Mouse (Mus musculus): Measurements from ENCODE around the gene Tgoln1. TPM values are rescaled to one million over a fixed set of nuclear protein-coding genes. Genes with fewer than 3 reads are reported as not detected.

Gene Tgoln1
- total RNA-seq, 2 experiments from 2014 or later, result 26.5 to 27.9 TPM

GRCm38 (mm10) chr6:72630961-72631360 is 14.2 kb upstream of the Tgoln1 start:
- DNase-seq (ENCODE audit: low spot score in 2 of 2), result no peak

GRCm38 (mm10) chr6:72630370-72630769 is 13.6 kb upstream of the Tgoln1 start:
- no peak for DNase-seq (ENCODE audit: low spot score in 2 of 2)

DNA sequence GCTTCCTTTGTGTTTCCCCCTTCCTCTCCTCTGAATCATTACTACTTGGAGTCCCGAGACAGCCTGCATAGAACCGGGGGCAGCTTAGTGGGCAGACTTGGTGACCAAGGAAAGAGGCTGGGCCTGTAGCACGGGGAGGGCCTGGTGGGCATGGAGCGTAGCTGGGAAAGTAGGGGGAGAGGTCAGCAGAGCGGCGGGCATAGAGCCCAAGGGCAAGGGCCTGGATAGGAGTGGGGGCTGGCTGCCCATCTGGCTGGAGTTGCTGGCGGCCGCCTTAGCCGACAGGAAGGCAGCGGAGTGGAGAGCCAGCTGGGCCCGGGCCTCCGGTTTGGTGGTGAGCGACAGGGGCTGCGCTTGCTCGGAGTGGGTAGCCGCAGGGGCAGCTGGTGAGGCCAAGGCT is 10.5 kb upstream of the Tgoln1 start:
- DNase-seq (ENCODE audit: low spot score in 2 of 2), result no peak

DNA sequence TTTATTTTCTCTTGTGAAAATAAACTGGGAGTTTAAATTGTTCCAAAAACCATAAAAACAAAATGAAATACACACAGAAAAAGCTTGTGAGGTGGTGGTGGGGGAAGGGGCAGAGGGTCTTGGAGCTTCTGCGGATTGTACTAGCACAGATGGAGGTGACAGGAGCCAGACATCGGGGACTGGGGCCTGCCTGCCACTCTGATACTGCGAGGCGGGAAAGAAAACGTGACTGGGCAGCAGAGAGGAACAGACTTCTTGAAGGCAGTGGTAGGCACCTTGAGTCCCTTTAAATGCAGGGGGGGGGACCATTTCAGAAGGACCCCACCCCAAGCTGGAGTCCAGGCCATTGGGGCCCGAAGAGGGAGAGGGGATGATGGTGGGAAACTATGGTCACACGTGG is 9.6 kb upstream of the Tgoln1 start:
- DNase-seq (ENCODE audit: low spot score in 2 of 2), result no peak

- DNase-seq (ENCODE audit: low spot score in 2 of 2), result no peak
Measured at GRCm38 (mm10) chr6:72623661-72624402, 7.0 kb upstream of the Tgoln1 start.

DNA sequence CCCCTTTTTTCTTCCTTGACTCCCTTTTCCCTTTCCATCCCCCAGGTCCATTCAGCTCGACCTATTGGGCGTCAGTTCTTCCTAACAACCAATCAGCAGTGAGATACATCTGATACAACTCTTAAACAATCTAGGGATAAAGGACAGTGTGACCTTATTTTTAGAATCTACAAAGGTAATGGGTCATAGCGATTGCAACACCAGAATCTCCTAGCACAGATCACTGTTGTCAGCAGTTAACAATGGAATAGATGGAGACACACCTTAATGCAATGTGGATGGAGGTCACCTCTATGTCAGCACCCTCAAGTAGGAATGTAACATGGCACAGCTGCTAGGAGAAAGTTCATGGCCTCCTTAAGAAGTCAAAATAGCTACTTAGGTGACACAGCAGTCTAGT is 6.1 kb upstream of the Tgoln1 start:
- no peak for DNase-seq (ENCODE audit: low spot score in 2 of 2)

DNA sequence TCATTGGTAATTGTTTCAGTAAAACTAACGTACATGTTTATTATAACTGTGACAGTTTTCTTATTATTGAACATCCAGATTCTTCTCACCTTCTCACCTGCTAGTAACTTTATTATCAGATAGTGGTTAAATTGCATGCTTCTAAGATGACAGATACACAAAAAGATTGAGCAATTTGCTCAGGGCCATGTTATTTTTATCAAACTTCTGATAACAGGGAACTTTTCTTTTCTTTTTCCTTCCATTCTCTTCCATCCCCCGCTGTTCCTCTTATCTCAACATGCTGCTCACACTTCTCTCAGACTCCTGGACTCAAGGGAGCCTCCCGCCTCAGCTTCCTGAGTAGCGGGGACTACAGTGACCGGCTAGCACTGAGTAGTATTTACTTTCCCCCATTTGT is 4.1 kb upstream of the Tgoln1 start:
- no peak for DNase-seq (ENCODE audit: low spot score in 2 of 2)

DNA sequence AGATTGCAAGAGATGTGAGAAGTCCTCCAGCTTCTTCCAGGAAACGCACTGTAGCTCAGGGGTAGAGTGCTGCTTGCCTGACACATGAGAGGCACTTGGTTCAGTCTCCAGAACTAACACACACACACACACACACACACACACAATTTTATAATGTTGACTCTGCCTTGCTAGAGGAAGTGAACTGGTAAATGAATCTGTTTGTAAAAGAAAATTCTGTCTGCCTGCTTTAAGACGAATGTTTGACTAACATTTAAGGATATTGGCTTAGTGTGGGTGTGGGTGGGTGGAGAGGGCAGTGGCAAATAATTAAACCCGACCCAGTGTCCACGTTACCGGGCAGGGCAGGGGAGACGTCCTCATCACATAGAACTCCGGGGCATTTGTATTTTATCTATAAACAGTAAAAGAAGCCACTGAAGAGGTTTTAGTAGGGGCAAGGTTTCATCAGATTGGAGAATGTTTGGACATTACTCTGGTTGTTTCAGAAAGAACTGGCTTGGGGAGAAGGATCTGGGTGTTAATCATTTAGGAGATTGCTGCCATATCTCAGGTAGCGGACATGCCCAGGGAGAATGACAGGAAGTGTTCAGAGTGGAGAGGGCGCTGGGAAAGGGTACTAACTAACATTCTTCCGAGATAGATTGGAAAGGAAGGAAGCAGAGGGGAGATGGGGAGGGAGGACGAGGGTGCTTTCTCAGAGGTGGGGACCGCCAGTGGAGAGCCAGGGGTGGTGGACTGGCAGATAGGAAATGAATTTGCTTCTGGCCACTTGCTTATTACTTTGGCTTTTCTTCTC is 3.1 kb upstream of the Tgoln1 start:
- DNase-seq (ENCODE audit: low spot score in 2 of 2), result no peak

- DNase-seq (ENCODE audit: low spot score in 2 of 2), result no peak
Measured at GRCm38 (mm10) chr6:72615561-72616375, 1.0 kb downstream of the Tgoln1 start.

- DNase-seq (ENCODE audit: low spot score in 2 of 2), result no peak
Measured at GRCm38 (mm10) chr6:72615151-72615550, 1.6 kb downstream of the Tgoln1 start.

- DNase-seq (ENCODE audit: low spot score in 2 of 2), result no peak
Measured at GRCm38 (mm10) chr6:72610261-72610660, 6.5 kb downstream of the Tgoln1 start.

DNA sequence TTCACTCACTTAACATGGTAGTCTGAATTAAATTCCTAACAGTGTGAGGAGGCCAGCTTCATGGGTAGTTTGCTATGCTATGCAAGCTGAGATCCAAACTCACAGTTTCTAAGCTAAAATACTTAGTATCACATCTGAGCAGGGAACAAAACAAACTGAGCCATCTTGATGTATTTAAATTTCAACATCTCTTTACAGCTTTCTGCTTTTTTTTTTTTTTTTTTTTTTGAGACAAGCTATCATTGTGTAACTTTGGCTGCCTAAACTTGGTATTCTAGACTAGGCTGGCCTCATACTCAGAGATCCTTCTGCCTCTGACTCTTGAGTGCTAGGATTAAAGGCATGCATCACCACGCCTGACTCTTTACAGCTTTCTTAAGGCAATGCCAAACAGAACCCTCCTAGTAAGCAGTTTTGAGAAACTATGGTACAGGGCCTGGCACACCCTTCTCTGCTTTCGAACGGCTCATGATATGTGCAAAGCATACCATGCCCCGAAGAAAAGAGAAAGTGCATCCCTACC is 8.1 kb downstream of the Tgoln1 start:
- DNase-seq (ENCODE audit: low spot score in 2 of 2), result no peak

GRCm38 (mm10) chr6:72607676-72608075 is 9.1 kb downstream of the Tgoln1 start:
- DNase-seq (ENCODE audit: low spot score in 2 of 2), result no peak

- DNase-seq (ENCODE audit: low spot score in 2 of 2), result no peak
Measured at GRCm38 (mm10) chr6:72607060-72607459, 9.7 kb downstream of the Tgoln1 start.

GRCm38 (mm10) chr6:72604066-72604465 is 12.7 kb downstream of the Tgoln1 start:
- no peak for DNase-seq (ENCODE audit: low spot score in 2 of 2)

- DNase-seq (ENCODE audit: low spot score in 2 of 2), result peak; percentile 45 to 73
Measured at GRCm38 (mm10) chr6:72601732-72602131, 15.1 kb downstream of the Tgoln1 start.

DNA sequence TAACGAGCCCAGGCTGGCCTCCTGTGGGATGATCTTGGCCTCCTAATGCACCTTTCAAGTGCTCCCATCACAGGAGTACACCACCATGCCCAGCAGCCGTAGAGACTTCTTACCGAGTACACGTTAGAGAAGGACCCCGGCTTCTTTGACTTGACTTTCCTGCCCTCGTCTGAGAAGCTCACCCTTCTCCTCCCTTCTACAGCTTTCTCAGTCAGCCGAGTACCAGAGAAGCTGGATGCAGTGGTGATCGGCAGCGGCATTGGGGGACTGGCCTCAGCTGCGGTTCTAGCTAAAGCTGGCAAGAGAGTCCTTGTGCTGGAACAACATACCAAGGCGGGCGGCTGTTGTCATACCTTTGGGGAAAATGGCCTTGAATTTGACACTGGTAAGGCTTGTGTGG is 16.0 kb downstream of the Tgoln1 start:
- DNase-seq (ENCODE audit: low spot score in 2 of 2), result no peak

DNA sequence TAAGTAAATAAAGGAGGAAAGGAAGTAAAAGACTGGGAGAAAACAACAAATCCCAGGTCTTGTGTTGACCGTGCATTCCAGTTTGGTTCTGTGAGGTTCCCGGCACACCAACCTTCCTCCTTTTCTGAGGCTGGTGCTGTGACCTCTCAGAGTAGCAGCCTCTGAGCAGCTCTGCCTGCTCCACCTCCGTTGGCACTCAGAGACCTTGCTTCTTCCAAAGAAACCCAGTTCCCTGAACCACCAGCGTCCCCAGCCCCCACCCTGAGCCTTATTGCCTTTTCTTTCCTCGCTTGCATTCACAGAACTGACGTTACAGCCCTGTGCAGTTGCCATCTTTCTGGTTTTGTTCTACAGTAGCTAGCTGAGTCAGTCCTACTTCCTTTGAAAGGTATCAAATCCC is 16.6 kb downstream of the Tgoln1 start:
- no peak for DNase-seq (ENCODE audit: low spot score in 2 of 2)

DNA sequence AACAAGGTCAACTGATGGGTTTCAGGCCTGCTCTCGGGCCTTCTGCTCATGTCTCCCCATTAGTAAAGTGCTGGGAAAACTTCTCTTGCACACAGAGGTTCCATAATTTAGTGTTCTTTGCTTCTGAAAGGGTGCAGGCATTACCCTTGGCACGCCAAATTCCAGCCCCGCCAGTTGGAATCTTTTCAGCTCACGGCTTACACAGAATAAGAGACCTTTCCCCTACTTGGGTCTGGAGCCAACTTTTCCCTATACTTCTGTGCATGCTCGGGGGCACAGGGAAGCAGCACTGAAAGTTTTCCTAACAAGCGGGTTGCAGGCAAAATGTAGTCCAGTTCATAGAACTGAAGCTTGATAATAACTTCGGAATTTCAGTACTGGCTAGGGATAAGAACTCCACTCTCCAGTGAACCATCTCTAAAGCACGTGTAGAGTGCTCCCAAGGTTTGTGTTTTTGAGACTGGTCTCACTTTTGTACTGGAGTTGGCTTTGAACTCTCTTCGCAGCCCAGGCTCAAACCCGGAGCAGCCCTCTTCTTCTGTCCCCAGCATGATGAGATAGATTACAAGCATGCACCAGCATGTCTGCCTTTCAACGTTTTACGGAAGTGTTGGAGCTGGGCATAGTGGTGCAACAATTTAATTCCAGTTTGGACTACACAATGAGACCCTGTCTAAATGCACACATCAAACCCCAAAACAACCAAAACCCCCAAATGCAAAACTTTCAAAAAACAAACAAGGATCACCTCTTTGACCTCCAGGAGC is 17.8 kb downstream of the Tgoln1 start:
- peak in 1 of 2 experiments; percentile 50 for DNase-seq (ENCODE audit: low spot score in 2 of 2)

GRCm38 (mm10) chr6:72597956-72598753 is 18.6 kb downstream of the Tgoln1 start, which contains the start of the genes Elmod3 and Retsat:
TSS of gene Elmod3 (minus strand) at chr6:72598413.
TSS of gene Retsat (plus strand) at chr6:72598475.
- DNase-seq (ENCODE audit: low spot score in 2 of 2), result peak; percentile 85 to 94
